Mouse (Mus musculus): ENCODE measurements at regions not wholly inside any gene's neighbourhood (a gene's known extent, or its start where the extent isn't known, plus 50 kb on each side); places are given as distances from the start of the nearest gene placed in this dataset.

DNA sequence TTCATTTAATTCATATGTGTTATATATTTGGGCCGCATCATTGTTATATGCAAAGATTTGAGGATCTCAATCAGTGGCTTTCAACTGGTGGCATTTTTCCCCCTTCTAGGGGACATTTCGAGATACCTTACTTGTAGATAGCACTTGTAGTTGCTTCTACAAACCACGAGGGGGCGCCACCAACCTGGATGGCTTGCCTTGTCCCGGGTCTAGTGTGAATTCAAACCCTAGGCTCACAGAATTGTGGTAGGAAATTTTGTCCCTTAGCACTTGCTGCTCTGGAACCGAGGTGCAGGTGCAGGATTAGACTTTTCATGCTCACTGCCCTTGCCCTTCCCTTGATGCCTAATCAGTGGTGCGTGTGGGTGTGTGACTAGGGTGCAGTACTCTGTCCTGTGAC, 252.2 kb downstream of the Uaca start:
- DNase-seq (ENCODE audit: low read depth) = no peak

DNA sequence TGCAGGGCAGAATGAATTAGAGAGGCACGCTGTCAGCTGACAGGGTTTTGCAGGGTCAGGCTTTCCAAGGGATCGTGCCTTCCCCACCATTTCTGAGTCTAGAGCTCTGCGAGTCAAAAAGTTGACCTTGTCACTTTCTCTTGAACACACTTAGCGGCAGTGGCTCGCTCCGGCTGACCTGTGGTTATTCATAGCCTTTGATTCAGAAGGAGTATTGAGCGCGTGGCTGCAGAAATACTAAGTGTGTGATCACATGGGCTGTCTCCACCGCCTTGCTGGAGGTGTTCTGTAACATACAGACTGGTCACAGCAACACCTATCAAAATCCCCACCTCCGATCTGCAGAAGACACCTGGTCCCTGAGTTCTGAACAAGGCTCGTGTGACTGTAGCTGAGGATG, 252.9 kb downstream of the Uaca start:
- no peak for DNase-seq (ENCODE audit: low read depth)

DNA sequence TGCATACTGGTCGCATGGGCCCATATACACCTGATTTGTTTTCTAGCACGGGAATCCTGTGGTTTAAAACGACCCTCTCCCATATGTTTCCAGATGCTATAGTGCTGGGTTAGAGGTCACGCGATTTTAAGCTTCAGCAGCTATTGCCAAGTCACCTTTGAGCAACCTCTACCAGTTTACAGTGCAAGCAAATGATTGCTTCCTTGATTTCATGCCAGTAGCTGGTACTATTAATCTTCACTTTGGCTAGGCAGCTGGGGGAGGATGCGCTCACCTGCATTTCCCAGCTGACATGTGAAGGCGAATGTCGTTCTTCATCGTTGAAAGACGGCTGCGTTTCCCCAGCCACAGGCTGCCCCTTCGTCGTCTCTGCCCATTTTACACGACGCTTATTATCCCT, 254.2 kb downstream of the Uaca start:
- DNase-seq (ENCODE audit: low read depth) = peak; percentile 64

DNA sequence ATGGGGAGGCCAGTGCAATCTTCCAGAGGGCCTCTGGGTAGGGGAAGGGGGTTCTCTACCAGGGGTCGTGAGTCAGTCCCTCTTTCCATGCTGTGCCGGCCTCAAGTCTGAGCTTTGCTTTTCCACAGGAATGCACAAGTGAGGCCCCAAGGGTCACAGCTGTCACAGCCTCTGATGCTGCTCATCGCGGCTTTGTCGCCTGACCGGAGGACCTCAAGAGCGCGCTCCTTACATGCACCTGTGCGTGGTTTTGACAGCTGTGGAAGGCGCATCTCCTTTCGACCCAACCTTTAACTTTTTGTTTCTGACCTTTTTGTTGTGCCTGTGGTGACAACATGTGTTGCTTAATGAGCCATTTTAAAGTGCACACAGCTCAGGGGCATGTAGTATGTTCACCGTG, 258.3 kb downstream of the Uaca start:
- DNase-seq (ENCODE audit: low read depth) = no peak

DNA sequence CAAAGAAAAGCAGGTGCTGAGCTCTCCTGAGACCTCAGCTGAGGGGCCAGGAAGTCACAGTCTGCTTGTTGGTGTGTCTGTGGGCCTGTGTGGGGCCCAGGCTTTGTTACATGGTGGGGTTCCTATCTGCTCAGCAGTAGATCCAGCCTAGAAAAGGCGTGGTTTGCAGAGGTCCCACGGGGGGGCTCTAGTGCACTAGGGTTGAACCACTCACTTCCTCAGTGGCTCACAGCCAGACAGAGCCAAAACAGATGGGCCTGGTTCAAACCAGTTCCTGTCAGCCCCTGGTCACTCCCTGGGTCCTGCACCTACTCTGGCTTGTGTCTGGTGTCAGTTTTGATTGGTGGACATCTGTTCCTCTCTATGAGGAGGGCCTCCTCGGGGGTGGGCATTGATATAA, 260.1 kb downstream of the Uaca start:
- no peak for DNase-seq (ENCODE audit: low read depth)

DNA sequence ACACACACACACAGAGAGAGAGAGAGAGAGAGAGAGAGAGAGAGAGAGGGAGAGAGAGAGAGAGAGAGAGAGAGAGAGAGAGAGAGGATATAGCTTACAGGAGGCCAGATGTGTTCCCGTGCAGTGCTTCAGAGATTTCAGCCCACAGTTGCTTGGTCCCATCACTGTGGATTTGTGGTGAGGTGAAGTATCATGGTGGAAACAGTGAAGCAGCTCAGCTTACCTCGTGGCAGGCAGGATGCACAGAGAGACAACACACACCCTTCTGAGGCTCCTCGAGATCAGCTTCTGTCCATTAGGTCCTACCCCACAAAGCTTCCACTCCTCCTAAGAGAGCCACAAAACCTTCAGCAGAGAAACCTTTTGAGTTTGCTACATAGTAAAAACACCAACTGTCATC, 261.1 kb downstream of the Uaca start:
- no peak for DNase-seq (ENCODE audit: low read depth)

DNA sequence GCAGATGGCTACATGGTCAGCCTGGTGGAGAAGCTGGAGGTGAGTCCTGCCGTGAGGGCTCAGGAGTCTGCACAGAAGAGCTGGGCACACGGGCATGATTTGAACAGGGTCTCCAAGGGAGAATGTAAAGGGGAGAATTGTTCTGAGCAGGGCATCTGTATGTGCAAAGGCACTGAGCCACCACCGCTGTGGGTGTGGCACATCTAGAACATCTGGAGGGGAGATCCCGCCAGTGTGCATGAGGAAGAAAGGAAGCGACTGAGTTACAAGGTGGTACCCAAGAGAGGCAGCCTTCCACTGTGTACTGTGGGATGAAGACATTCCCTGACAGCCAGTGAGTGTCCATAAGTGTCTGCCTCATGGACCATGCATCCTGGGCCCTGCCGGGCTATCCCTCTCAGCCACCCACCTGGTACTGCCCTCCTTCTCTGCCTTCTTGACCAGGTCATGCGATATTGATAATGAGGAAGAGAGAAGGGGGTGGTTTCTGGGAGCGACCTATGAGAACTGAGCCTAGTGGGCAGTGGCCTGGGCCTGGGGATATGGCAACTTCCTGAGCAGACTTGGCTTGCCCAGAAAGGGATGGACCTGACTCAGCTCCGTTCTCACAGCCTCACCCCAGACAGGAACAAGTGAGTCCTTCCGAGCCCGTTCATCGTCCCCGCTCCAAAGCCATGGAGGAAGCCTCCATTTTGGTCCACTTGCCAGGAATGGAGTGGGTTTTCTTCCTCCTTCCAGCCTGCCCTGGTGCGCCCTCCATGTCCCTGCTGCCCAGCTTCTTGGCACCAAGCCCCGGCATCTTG, 261.8 kb downstream of the Uaca start:
- no peak for DNase-seq (ENCODE audit: low read depth)

DNA sequence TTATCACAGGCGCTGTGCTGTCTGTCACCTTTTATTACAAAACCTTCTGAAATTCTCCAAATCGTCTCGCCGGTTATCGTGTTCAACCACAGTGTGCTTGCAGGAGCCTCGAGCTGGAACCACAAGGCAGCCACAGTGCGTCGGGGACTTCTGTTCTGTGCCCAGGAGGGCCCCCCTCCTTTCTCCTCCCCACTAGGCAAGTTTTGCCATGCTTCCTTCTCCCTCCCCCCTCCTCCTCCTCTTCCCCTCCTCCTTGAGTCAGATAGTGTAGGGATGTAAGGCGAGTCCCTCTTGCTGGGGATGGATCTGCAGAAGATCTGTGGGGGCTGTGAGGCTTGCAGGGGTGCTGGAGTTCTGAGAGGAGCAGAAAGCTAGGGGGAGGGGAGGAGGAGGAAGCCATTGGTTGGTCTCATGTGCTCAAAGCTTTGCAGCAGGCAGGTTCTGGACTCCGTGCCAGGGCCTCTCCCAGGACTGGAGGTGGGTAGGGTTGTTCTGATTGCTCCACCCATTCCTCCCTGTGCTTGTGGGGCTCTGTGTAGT, 262.5 kb downstream of the Uaca start:
- DNase-seq (ENCODE audit: low read depth) = no peak

DNA sequence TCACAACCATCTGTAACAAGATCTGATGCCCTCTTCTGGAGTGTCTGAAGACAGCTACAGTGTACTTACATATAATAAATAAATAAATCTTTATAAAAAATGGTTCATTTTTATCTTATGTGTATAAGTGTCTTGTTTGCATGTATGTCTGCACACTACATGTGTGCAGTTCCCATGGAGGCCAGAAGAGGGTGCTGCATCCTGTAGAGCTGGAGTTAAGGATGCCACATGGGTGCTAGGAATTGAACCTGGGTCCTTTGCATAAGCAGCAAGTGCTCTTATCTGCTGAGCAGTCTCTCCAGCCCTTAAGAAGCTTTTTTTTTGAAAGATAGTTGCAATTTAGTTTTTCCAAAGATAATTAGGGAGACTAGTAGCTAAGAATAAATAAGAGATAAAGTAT, 264.9 kb downstream of the Uaca start:
- DNase-seq (ENCODE audit: low read depth) = no peak

DNA sequence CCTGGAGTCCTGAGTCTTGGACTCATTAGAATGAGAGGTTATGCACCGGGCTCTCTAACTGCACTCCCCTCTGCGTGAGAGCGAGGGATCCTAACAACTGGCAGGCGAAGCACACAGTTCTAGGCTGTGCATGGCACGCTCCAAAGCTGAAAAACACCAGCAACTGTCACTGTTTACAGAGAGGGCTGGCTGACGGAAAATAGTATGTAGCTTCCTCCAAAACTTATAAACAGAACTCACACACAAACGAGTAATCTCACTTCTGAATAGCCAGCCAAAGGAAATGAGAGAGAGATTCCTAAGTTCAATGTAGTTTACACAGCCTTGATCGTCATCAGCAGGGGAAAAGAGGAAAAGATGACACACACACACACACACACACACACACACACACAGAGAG, 266.6 kb downstream of the Uaca start:
- no peak for DNase-seq (ENCODE audit: low read depth)

DNA sequence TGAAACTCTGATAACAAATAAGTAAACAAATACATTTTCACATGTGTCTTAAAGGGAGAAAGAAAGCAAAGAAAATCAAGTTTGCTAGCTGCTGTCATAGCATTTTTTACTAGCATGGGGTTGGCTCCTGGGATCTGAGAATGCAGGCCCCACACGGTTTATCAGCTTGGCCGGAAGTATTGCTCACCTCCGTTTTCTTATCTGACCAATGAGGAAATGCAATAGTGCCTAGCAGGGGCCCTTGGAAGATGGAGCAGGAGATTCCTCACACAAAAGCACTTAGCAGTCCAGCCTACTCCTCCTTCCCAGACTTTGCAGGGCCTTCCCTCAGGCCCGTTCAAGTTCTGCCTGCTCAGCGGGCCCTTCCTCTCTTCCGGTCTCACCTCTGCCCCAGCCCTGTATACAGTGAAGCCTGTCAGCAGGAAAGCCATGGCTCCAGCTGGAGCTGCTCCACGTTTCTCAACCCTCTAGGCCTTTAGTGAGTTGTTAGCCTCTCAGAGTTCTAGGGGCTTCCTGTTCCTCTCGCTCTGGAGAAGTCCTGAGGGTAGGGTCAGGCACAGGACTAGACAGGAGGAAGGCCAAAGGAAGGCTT, 270.5 kb downstream of the Uaca start:
- DNase-seq (ENCODE audit: low read depth) = no peak

DNA sequence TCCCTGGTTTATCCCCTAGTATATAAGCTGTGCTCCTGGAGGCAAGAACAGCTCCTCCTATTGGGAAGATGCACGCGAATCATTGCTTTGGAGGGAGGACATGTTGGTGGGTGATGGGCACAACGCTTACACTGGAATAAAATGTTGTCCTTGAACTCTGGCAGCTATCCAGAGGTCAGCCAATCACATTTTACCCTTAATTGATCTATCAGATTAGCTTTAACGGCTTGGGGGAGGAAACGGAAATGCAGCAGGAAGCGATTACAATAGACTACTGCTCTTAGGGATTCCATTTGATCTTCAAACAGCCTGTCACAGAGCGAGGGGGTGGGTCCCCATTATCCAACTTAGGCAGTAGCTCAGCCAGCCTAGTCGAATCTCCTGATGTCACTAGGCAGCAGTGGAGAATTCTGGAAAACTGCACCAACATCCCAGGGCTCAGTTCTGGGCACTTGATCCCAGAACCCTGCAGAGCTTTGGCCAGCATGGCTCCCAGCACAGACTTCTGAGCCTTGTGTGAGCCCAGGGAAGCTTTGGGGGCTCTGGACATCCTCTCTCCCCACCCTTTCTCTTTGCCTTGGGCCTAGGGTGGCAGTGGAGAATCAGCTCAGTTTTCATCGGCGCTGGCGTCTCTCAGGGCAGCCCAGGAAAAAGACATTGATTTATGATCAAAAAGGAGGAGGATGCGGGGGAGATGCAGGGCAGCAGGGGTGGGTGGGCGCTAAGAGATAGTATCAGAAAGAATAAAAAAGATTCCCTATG, 275.4 kb downstream of the Uaca start:
- DNase-seq (ENCODE audit: low read depth) = no peak

DNA sequence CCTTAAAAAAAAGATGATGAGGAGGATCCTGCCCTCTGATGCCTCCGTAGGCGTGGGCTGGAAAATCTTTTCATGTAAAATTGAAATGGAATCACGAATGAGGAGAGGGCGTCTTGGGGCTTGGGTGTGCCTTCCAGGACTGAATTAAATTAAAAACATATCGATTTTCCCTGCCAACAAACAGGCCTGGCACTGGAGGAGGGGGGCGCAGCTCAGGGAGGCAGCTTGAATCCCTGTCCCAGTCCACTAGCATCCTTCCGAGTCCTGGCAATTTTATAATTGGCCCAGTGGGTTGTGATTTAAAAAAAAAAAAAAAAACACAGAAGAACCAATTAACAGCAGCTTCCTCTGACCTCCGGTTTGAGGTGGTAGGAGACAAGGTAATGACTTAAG, 276.0 kb downstream of the Uaca start:
- no peak for DNase-seq (ENCODE audit: low read depth)

DNA sequence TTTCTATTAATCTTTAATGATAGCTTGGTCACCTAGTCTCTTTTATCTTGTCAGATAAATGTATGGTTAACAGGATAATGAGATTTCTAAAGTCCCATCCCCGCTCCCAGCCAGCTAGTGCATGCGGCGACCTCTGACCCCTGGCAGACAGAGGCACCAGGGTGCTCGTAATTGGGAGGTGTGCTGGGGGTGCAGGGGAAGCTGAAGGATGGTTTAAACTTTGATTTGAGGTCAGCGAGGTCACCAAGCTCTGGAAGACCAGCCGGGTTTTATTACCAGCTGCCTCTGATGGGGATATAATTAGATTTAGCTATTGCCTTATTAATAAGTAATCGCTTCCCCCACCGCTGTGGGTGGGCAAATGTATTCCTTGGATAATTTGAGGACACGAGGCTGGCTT, 276.5 kb downstream of the Uaca start:
- DNase-seq (ENCODE audit: low read depth) = no peak

DNA sequence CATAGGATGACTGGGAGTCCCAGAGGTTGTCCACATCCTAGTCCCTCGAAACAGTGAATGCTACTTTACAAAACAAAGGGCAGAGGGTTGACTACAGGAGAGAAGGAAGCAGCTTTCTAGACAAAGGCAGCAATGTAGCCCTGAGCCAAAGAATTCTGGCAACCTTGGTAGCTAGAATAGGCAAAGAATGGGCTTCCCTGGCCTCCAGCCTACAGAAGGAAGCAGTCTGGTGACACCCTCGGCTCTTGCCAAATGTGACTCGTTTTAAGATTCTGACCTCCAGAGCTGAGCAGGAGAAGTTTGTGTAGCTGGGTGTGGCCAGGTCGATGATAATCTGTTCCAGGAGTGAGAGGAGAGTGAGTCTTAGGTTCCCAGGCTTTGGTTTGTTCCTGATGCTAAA, 279.1 kb downstream of the Uaca start:
- no peak for DNase-seq (ENCODE audit: low read depth)

DNA sequence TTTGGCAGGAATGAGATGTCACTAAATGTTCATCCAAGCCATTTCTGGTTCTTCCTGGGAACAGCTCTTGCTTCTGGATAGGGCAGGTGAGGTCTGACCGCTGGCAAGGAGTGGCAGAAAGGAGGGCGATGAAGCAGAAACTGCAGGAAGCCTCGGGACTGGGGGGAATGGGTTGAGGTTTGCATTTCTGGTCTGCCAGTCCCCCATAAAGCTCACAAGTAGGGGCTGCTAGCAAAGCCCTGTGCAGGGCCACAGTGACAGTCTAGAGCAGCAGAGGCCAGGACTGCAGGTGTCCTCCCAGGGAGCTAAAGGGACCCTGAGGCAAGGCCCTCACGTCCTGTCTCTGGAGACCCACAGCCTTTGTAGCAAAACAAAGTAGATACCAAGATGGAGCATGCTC, 280.7 kb downstream of the Uaca start:
- no peak for DNase-seq (ENCODE audit: low read depth)

DNA sequence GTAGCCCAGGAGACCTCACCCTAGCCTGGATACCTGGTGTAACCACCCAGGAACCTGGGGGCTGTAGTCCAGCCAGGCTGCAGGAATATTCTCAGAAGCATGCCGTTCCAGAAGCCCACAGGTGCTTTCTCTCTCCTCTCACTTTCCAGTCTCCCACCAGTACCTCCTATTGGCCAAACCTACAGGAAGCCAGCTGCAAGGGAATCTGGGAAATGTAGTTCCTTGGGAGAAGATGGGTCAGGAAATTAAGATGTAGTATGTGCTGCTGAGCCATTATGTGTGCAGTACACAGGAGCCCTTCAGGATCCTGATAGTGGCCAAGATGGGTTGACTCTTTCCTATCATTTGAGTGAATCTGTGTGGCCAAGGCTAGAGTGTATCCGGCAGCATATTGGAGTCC, 282.8 kb downstream of the Uaca start:
- DNase-seq (ENCODE audit: low read depth) = no peak

DNA sequence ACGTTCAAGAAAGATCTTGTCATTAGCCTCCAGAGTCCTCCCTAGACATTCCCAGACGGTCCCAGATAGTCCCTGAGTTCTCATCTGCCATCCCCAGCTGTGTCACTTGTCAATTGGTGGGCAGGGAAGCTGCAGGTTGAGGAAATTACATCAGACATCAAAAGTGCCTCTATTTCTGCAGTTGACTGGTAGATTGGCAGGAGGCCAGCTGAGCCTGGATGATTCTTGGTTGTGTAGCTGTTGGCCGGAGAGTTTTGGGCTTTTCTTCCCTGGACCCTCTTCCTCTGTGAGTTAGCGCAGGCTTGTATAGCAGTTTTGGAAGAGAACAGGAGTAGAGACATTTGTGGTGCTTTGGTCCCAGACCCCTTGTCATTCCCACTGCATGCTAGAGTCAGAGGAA, 283.5 kb downstream of the Uaca start:
- DNase-seq (ENCODE audit: low read depth) = no peak

DNA sequence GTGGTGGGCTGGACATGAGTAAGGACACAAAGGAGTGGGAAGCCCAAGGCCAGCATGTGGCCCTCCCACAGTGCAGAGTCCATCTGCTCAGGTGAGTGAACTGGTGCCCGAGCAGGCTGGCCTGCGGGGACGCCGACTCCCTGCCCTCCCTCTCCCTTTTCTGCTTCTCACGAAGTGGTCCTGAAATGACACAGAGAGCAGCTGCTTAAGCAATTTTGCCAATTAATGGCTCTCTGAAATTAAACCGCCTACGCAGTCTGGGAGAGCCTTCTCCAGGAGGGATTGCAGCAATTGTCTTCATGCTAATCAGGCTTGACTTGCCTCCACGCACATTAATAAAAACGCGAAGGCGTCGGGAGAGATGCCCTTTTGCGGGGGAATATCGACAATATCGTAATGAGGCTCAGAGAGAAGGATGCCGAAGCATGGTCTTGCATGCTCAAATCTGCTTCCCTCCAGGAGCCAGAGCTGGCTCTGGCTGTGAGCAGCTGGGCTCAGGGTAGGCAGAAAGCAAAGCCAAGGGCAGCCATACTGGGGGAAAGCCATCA, 287.2 kb downstream of the Uaca start:
- DNase-seq (ENCODE audit: low read depth) = peak; percentile 40

DNA sequence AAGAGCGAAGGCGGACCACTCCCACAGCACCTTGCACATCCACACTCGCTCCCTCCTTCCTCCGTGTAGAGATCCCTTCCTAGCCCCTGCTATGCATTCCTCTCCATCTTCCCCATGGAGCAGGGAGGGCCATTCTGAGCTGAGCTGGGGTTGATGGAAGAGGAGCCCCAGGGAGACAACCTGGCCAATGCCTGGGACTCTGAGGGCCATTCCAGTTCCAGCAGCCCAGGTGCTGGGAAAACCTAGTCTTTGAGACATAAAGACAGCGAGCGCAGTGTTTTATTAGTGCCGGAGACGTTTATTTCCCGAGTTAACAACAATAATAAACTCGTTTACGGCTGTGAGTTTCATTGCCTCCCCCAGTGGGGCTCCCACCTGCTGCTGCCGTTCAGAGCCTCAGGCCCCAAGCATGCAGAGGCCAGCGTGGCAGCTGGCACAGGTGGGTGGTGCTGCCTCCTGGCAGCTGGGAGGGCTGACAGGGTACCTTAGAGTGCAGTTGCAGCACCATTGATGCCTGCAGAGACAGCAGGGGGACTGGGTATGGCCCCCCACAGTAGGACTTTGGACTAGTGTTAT, 287.4 kb upstream of the Tle3 start:
- no peak for DNase-seq (ENCODE audit: low read depth)

DNA sequence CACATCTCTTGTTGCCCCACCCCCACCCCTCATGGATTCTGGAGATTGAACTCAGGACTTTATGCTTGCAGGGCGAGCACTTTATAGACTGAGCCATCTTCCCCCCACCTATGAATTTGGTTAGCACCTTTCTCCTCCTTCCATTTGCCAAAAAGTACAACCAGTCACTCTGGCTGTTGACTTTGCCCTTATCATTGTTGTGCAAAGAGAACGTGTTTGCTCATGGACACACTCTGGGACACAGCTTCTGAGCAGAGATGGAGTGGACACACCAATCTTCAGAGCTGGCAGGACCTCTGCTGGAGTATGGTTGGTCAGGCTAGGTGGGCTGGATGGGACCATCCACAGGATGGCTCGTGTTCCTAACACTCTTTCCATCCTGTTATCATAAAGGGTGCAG, 285.1 kb upstream of the Tle3 start:
- no peak for DNase-seq (ENCODE audit: low read depth)

DNA sequence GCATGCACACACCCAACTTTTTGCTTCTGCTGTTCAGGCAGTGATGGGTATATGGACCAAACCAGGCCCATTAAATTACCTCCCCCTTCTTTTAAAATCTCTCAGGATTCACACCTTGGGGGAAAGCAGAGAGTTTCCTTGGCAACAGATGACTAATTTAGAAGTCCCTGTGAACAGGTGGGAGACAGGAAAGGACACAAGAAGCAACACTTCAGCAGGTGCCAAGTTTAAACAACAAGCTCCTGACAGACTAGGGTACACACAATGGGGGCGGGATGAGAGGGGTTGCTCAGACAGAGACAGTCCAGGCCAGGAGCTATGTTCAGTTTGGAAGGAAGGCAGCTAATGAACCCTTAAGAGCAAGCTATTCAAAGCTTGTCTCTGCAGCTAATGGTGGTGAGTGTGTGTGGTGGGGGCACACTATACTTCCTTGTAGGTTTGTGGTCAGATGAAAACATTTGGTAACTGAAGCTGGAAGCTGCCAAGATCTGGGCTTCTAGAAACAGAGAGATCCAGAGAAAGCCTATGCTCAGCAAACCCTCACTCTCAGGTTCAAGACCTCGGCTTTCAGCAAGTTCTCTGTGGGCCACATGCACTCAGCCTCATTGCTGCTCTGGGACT, 283.0 kb upstream of the Tle3 start:
- DNase-seq (ENCODE audit: low read depth) = no peak

Measured in gonadal fat pad, adult 2 months (tissue).